Mouse (Mus musculus) kidney, postnatal 0 days (tissue): ENCODE data around the gene Bcr. TPM values are rescaled to one million over a fixed set of nuclear protein-coding genes. Genes with fewer than 3 reads are reported as not detected.
A peak's percentile ranks its signal among the peaks of the same experiment; 100 is the strongest.

Experiments
- ATAC-seq: fragments of 200-750 bp; cut with Nextera tagmentation; replicated peaks from 2 replicates; pipeline ENCODE4 v1.8.0; 2017; ENCODE audit warnings: low read depth, moderate number of reproducible peaks, moderate TSS enrichment, moderate library complexity; ENCODE audit not compliant: low FRiP score
- DNase-seq: peaks from one replicate; pipeline ENCODE4 v3.0.0-alpha.2; 2016; ENCODE audit warnings: low spot score
- H3K27ac ChIP-seq: fragments of 300-500 bp; sonication (generic); 2 replicates; pipeline ENCODE4 v1.5.1; 2014; ENCODE audit warnings: mild to moderate bottlenecking
- H3K27me3 ChIP-seq: fragments of 300-500 bp; sonication (generic); 2 replicates; pipeline ENCODE4 v1.6.1; 2014; ENCODE audit warnings: low read length, mixed read lengths; ENCODE audit not compliant: insufficient read depth
- H3K36me3 ChIP-seq: fragments of 300-500 bp; sonication (generic); 2 replicates; pipeline ENCODE4 v1.6.1; 2014; ENCODE audit warnings: low read length, mixed read lengths; ENCODE audit not compliant: insufficient read depth
- H3K4me1 ChIP-seq: fragments of 300-500 bp; sonication (generic); replicated peaks from 2 replicates; pipeline ENCODE4 v1.6.1; 2014; ENCODE audit warnings: antibody characterized with exemption, low read length, mixed read lengths; ENCODE audit not compliant: insufficient read depth
- H3K4me2 ChIP-seq: fragments of 300-500 bp; sonication (generic); 2 replicates; pipeline ENCODE4 v1.6.1; 2014; ENCODE audit warnings: mild to moderate bottlenecking, low read length, moderate library complexity, mixed read lengths
- H3K4me3 ChIP-seq: fragments of 300-500 bp; sonication (generic); replicated peaks from 2 replicates; pipeline ENCODE4 v1.5.1; 2014; ENCODE audit warnings: low read depth, low read length
- H3K9ac ChIP-seq: fragments of 300-500 bp; sonication (generic); 2 replicates; pipeline ENCODE4 v1.6.1; 2014; ENCODE audit warnings: low read depth, low read length
- H3K9me3 ChIP-seq: fragments of 300-500 bp; sonication (generic); replicated peaks from 2 replicates; pipeline ENCODE4 v1.6.1; 2016; ENCODE audit warnings: low read length, inconsistent platforms, mixed read lengths
- CTCF ChIP-seq: IDR thresholded peaks from 2 replicates; pipeline ENCODE4 v1.5.1; 2016; ENCODE audit warnings: antibody characterized with exemption, low read depth, mild to moderate bottlenecking, moderate library complexity
- WGBS: fragments of 180-500 bp; shearing (Covaris S2); extraction: QIAGEN DNeasy Blood & Tissue Kit; methylation state at CpG from one replicate; pipeline ENCODE4 v1.1.7; 2014; 5-methylcytosine and 5-hydroxymethylcytosine counted together
- polyA plus RNA-seq: library from polyadenylated mRNA; unstranded; fragments of >200 nt; fragmentation: Nextera tagmentation; extraction: Ambion mirVana; gene quantifications from 2 replicates; pipeline ENCODE4 v1.2.1, GENCODE M21; 2015

Gene Bcr
- polyA plus RNA-seq, 1 experiment from 2014 or later = 5.9 TPM

DNA sequence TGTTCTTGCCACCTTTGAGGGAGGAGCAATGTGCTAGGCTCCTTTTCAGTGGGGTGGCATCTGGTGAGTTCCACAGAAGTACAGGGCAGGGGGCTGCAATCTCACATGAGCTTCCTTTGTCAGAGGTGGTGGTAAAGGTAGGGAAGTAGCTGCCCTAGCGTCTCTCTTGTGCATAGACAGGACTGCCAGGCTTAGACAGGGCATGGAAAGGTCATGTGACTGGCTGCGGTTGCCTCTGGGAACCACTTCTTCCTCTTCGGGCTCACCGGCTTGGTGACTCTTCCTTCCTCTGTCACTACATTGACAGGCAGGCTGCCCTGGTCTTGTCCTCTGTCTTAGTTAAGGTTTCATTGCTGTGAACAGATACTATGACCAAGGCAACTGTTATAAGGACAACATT is 85.6 kb downstream of the Bcr start:
- WGBS = 79% methylated on average over 4 of the region's 4 CpGs
- ATAC-seq = no peak
- H3K36me3 ChIP-seq = 0 out of 2 replicates have a peak, but pooled peaks cover 18% of the 10 kb centered on the region

DNA sequence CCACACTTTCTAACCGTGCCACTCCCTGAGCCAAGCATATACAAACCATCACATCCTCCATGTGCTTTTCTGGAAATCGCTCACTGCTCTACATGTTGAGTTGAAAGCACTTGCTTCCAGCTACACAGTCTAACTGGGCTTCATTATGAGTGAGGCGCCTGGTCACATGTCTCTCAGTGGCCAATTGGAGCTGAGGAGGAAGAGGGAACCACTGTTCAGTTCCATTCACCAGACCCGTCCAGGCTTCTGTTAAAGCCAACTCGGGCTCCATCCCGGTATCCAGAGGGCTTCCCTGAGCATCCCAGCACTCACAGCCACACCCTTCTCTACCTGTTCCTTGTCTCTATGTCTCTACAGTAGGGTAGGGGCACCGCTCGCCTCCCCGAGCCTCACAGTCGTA is 86.2 kb downstream of the Bcr start:
- Histone ChIP-seq H3K4me3 (no peak overlapping the region), H3K27me3 (no peaks in the 10 kb centered on the region), H3K4me1 (no peaks in the 10 kb centered on the region), H3K36me3 (0 out of 2 replicates have a peak, but pooled peaks cover 18% of the 10 kb centered on the region), H3K9me3 (no peaks in the 10 kb centered on the region), H3K9ac (no peak overlapping the region), H3K27ac (no peak overlapping the region), H3K4me2 (no peak overlapping the region)
- WGBS = 94% methylated on average over 10 of the region's 10 CpGs
- TF ChIP-seq CTCF = no peak
- DNase-seq (no peak), ATAC-seq (no peak)

More for the DNA sequence above, 85.6 kb downstream of the Bcr start:
- no peak overlapping the region for H3K4me2 ChIP-seq
- no peak for TF ChIP-seq CTCF
- no peak overlapping the region for H3K27ac ChIP-seq
- no peaks in the 10 kb centered on the region for H3K27me3 ChIP-seq
- H3K9me3 ChIP-seq = no peaks in the 10 kb centered on the region
- H3K4me1 ChIP-seq = no peaks in the 10 kb centered on the region
- no peak overlapping the region for H3K4me3 ChIP-seq
- no peak for DNase-seq
- H3K9ac ChIP-seq = no peak overlapping the region

GRCm38 (mm10) chr10:75148295-75148694 is 87.9 kb downstream of the Bcr start:
- no peak for TF ChIP-seq CTCF
- Histone ChIP-seq H3K36me3 (0 out of 2 replicates have a peak, but pooled peaks cover 16% of the 10 kb centered on the region), H3K9me3 (no peaks in the 10 kb centered on the region), H3K9ac (no peak overlapping the region), H3K4me3 (no peak overlapping the region), H3K27me3 (no peaks in the 10 kb centered on the region), H3K27ac (no peak overlapping the region), H3K4me1 (no peaks in the 10 kb centered on the region), H3K4me2 (no peak overlapping the region)
- no peak for ATAC-seq
- WGBS = 62% methylated on average over 6 of the region's 6 CpGs
- no peak for DNase-seq

DNA sequence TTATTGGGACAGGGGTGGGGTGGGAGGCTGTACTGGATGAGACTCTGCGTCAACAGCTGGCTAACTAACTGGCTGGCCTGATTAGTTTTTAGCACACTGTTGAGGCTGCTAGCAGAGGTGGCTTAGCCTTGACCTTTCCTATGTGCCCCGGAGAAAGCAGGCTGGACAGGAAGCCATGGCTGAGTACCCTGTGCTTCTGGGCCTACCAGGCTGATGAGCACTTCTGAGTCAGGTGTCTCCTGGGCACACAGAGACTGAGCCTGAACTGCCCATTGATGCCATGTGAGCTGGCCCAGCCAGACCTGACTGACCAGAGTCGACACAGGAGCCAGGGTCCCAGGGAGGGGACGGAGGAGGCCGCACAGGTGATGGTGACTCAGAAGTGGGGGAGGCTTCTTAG is 90.0 kb downstream of the Bcr start:
- no peak overlapping the region for H3K4me2 ChIP-seq
- ATAC-seq (peak; percentile 43; the same call in 1 of the 2 replicates), DNase-seq (no peak)
- TF ChIP-seq CTCF = no peak
- no peaks in the 10 kb centered on the region for H3K27me3 ChIP-seq
- H3K4me3 ChIP-seq = no peak overlapping the region
- H3K36me3 ChIP-seq = peaks cover 27% of the 10 kb centered on the region; the same call in 1 of the 2 replicates
- no peaks in the 10 kb centered on the region for H3K4me1 ChIP-seq
- H3K9me3 ChIP-seq = no peaks in the 10 kb centered on the region
- H3K9ac ChIP-seq = no peak overlapping the region
- H3K27ac ChIP-seq = no peak overlapping the region
- 54% methylated on average over 5 of the region's 5 CpGs for WGBS

- H3K9me3 ChIP-seq = no peaks in the 10 kb centered on the region
- no peak overlapping the region for H3K9ac ChIP-seq
- DNase-seq (peak; percentile 97), ATAC-seq (peak; percentile 63)
- H3K4me1 ChIP-seq = no peaks in the 10 kb centered on the region
- H3K4me3 ChIP-seq = no peak overlapping the region
- no peak overlapping the region for H3K4me2 ChIP-seq
- H3K27ac ChIP-seq = no peak overlapping the region
- H3K27me3 ChIP-seq = no peaks in the 10 kb centered on the region
- TF ChIP-seq CTCF = peak; percentile 98
- H3K36me3 ChIP-seq = peaks cover 24% of the 10 kb centered on the region; the same call in 1 of the 2 replicates
These were observed 90.9 kb downstream of the Bcr start for GRCm38 (mm10) chr10:75151311-75151710.

DNA sequence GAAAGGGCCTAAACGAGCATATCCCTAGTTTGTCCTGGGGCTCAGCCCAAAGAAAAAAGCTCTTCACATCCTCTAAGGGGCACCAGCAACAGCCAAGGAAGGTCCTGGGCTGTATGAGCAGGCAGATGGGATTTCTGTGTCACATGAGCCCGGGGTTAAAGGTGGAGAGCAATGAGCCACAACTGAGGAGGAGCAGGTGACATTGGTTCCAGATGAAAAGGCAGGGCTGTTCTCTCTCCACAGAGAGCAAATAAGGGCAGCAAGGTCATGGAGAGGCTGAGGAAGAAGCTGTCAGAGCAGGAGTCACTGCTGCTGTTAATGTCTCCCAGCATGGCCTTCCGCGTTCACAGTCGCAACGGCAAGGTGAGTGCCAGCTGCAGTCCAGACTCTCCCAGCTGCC is 96.4 kb downstream of the Bcr start:
- no peak; the same call in 1 of the 2 replicates for TF ChIP-seq CTCF
- H3K27ac ChIP-seq = 0 out of 2 replicates have a peak overlapping the region, but pooled peaks have one; percentile 16
- ATAC-seq (peak; percentile 84), DNase-seq (peak; percentile 79)
- H3K9me3 ChIP-seq = no peaks in the 10 kb centered on the region
- H3K4me2 ChIP-seq = no peak overlapping the region
- H3K9ac ChIP-seq = no peak overlapping the region
- no peak overlapping the region for H3K4me3 ChIP-seq
- H3K36me3 ChIP-seq = peaks cover 18% of the 10 kb centered on the region; the same call in 1 of the 2 replicates
- H3K27me3 ChIP-seq = no peaks in the 10 kb centered on the region
- WGBS = 48% methylated on average over 6 of the region's 6 CpGs
- H3K4me1 ChIP-seq = no peaks in the 10 kb centered on the region

DNA sequence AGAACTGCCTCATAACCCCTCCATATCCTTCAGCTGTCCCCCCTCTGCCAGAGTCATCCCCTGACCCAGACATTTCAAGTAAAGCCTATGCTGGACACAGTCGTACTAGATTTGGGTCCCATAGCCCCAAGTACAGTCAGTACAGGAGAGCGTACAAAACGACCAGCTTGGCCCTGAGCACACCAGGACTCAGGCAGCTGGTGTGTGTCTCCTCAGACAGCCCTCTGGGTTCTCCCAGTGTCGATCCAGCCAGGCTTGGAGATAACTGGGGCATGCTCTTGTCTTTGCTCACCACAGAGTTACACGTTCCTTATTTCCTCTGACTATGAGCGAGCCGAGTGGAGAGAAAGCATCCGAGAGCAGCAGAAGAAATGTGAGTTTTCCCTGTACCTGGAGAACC is 97.3 kb downstream of the Bcr start:
- WGBS = 70% methylated on average over 8 of the region's 8 CpGs
- H3K36me3 ChIP-seq = peaks cover 18% of the 10 kb centered on the region; the same call in 1 of the 2 replicates

More for the DNA sequence above, 97.3 kb downstream of the Bcr start:
- DNase-seq = no peak
- no peaks in the 10 kb centered on the region for H3K27me3 ChIP-seq
- TF ChIP-seq CTCF = no peak
- H3K27ac ChIP-seq = no peak overlapping the region
- ATAC-seq = no peak
- H3K9me3 ChIP-seq = no peaks in the 10 kb centered on the region
- no peak overlapping the region for H3K4me3 ChIP-seq
- no peaks in the 10 kb centered on the region for H3K4me1 ChIP-seq
- H3K4me2 ChIP-seq = no peak overlapping the region
- H3K9ac ChIP-seq = no peak overlapping the region
